Mouse (Mus musculus): Measurements from ENCODE around the gene Pigp. TPM values are rescaled to one million over a fixed set of nuclear protein-coding genes. Genes with fewer than 3 reads are reported as not detected.

The Pigp gene
- polyA plus RNA-seq (2014; fragmentation: Nextera tagmentation; extraction: Ambion mirVana) = 90.4 and 91.6 TPM in 2 replicates

DNA sequence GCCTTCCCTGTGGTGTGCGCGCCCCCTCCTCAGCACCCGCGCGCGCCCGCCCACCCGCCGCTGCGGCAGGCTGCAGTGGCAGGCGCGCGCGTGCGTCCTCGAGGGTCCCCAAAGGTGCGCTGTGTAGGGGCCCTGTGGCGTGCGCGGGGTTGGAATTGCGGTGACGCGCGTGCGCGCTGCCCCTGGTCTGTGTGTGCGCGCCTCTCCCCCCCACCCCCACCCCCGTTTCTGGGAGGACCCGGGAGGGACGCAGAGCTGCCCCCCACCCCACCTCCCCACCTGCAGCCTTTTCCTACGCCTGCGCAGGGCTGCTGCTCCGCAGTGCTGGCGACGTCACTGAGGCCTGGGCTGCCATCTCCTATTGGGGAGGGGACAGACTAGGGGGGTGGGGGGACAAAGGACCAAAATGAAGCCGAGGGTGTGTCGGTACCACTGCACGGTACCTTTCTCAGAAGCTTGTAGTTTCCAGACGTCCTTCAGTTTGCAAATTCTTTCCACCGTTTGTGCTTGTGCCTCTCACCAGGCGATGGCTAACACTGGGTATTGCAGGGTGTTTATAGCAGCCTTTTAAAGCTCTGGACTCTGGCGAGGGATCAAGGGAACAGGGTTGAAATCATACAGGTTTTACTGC is at the start of gene Pigp:
Gene Pigp, minus strand, starts transcription at position 542 of the 631 bp plus-strand sequence.
- Histone ChIP-seq H3K4me1 (replicated peaks; ENCODE audit: control insufficient read depth, insufficient read depth, low read length) (peaks cover 11% of the 10 kb centered on the region), H3K27ac (ENCODE audit: low read depth, low read length) (peak within 1 kb of the TSS; percentile 90)

DNA sequence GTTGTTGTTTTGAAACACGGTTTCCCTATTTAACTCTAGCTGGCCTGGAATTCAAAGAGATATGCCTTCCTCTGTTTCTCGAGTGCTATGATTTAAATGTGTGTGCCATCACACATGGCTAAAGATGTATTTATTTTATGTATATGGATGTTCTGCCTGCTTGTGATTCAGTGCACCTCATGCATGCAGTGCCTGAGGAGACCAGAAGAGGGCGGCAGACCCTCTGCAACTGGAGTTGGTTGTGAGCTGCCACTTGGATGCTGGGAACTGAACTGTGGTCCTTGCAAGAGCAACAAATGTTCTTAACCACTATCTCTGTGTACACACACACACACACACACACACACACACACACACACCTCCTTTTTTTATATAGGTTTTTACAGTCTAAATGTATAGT is 48.9 kb upstream of the Pigp start:
- peaks cover 43% of the 10 kb centered on the region for H3K36me3 ChIP-seq (ENCODE audit: control insufficient read depth, insufficient read depth, low read length)
- H3K9me3 ChIP-seq (ENCODE audit: control insufficient read depth, low read length) = peaks cover 3% of the 10 kb centered on the region
- H3K27me3 ChIP-seq (replicated peaks; ENCODE audit: control insufficient read depth, insufficient read depth, low read length) = no peaks in the 10 kb centered on the region
- H3K4me2 ChIP-seq = no peak overlapping the region
- DNase-seq (ENCODE audit: low spot score) (no peak), ATAC-seq (replicated peaks; ENCODE audit: low FRiP score) (no peak)
- no peak overlapping the region for H3K4me3 ChIP-seq (ENCODE audit: low read depth, low read length)
- no peaks in the 10 kb centered on the region for H3K4me1 ChIP-seq (replicated peaks; ENCODE audit: control insufficient read depth, insufficient read depth, low read length)
- H3K9ac ChIP-seq (ENCODE audit: low read depth, low read length) = no peak overlapping the region
- 94% methylated on average over 3 of the region's 3 CpGs for WGBS
- H3K27ac ChIP-seq (ENCODE audit: low read depth, low read length) = no peak overlapping the region

More for the DNA sequence above, at the start of gene Pigp:
- peak; percentile 79 for ATAC-seq (replicated peaks; ENCODE audit: low FRiP score)
- Histone ChIP-seq H3K36me3 (ENCODE audit: control insufficient read depth, insufficient read depth, low read length) (no peaks in the 10 kb centered on the region; the same call in 1 of the 2 replicates), H3K4me2 (peak within 1 kb of the TSS; percentile 83), H3K4me3 (ENCODE audit: low read depth, low read length) (peak within 1 kb of the TSS; percentile 91), H3K9me3 (ENCODE audit: control insufficient read depth, low read length) (no peaks in the 10 kb centered on the region), H3K27me3 (replicated peaks; ENCODE audit: control insufficient read depth, insufficient read depth, low read length) (no peaks in the 10 kb centered on the region), H3K9ac (ENCODE audit: low read depth, low read length) (peak within 1 kb of the TSS; percentile 95)
- DNase-seq (ENCODE audit: low spot score) = peak; percentile 75
- WGBS = under 1% methylated on average over 37 of the region's 43 CpGs

DNA sequence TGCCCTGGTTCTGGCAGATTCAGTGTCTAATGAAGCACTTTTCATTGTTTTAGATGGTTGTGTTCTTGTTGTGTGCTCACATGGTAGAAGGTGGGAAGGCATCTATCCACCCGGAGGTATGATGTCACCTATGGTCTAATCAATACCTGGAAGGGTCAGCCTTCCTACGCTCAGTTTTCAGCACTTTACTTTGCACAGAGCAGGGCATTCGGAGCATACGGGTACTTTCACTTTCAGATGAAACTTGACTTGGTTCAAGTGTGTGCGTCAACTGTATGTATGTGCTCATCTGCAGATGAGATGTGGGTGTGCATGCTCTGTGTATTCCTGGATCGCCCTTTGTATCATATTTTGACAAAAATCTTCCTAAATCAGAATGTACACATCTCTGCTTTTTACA is 42.5 kb upstream of the Pigp start:
- Histone ChIP-seq H3K9me3 (ENCODE audit: control insufficient read depth, low read length) (no peaks in the 10 kb centered on the region), H3K4me2 (no peak overlapping the region), H3K4me1 (replicated peaks; ENCODE audit: control insufficient read depth, insufficient read depth, low read length) (no peaks in the 10 kb centered on the region), H3K36me3 (ENCODE audit: control insufficient read depth, insufficient read depth, low read length) (peaks cover 13% of the 10 kb centered on the region), H3K9ac (ENCODE audit: low read depth, low read length) (no peak overlapping the region), H3K27ac (ENCODE audit: low read depth, low read length) (no peak overlapping the region), H3K27me3 (replicated peaks; ENCODE audit: control insufficient read depth, insufficient read depth, low read length) (no peaks in the 10 kb centered on the region), H3K4me3 (ENCODE audit: low read depth, low read length) (no peak overlapping the region)
- WGBS = 85% methylated on average over 6 of the region's 6 CpGs
- ATAC-seq (replicated peaks; ENCODE audit: low FRiP score) (no peak), DNase-seq (ENCODE audit: low spot score) (no peak)

DNA sequence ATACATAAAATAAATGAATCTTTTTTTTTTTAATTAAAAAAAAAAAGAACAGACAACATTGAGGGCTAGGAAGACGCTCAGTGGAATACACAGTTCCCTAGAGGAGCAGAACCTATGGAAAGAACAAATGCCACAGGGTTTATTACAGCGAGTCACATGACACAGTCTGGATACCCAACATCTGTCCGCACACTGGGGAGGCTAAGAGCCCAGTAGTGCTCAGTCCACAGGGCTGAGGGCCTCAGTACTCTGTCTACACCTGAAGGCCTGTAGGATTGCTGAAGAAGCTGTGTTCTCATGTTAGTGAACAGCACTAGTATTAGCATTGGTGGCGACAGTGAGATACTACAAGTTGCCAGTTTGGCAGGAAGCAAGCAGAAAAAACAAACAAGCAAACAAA is 41.1 kb upstream of the Pigp start:
- Histone ChIP-seq H3K27ac (ENCODE audit: low read depth, low read length) (no peak overlapping the region), H3K4me1 (replicated peaks; ENCODE audit: control insufficient read depth, insufficient read depth, low read length) (no peaks in the 10 kb centered on the region), H3K9ac (ENCODE audit: low read depth, low read length) (no peak overlapping the region), H3K4me3 (ENCODE audit: low read depth, low read length) (no peak overlapping the region), H3K27me3 (replicated peaks; ENCODE audit: control insufficient read depth, insufficient read depth, low read length) (no peaks in the 10 kb centered on the region), H3K9me3 (ENCODE audit: control insufficient read depth, low read length) (no peaks in the 10 kb centered on the region), H3K4me2 (no peak overlapping the region), H3K36me3 (ENCODE audit: control insufficient read depth, insufficient read depth, low read length) (peaks cover 5% of the 10 kb centered on the region; the same call in 1 of the 2 replicates)
- DNase-seq (ENCODE audit: low spot score) (no peak), ATAC-seq (replicated peaks; ENCODE audit: low FRiP score) (no peak)
- WGBS = 90% methylated on average over 4 of the region's 4 CpGs

DNA sequence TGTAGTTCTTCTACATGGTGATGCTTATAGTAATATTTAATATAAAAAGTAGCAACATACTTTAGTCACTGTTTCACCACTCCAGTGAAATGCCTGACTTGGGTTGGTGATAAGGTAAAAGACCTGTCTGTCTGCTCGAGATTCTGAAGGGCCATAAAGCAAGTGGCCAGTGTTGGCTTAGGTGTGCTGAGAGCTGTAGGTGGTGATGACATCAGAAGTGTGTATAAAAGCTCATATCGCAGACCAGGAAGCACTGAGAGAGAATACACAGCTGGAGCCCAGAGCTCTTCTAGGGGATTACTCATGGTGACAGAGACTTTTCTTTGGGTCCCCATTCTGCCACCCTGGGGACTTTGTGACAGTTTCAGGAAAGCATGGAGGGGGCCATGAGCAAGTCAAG is 40.6 kb upstream of the Pigp start:
- no peak overlapping the region for H3K27ac ChIP-seq (ENCODE audit: low read depth, low read length)
- no peak overlapping the region for H3K4me2 ChIP-seq
- no peak overlapping the region for H3K4me3 ChIP-seq (ENCODE audit: low read depth, low read length)
- 87% methylated on average over 2 of the region's 2 CpGs for WGBS
- H3K36me3 ChIP-seq (ENCODE audit: control insufficient read depth, insufficient read depth, low read length) = peaks cover 5% of the 10 kb centered on the region; the same call in 1 of the 2 replicates
- H3K4me1 ChIP-seq (replicated peaks; ENCODE audit: control insufficient read depth, insufficient read depth, low read length) = no peaks in the 10 kb centered on the region
- H3K9ac ChIP-seq (ENCODE audit: low read depth, low read length) = no peak overlapping the region
- no peaks in the 10 kb centered on the region for H3K9me3 ChIP-seq (ENCODE audit: control insufficient read depth, low read length)
- no peaks in the 10 kb centered on the region for H3K27me3 ChIP-seq (replicated peaks; ENCODE audit: control insufficient read depth, insufficient read depth, low read length)
- ATAC-seq (replicated peaks; ENCODE audit: low FRiP score) (no peak), DNase-seq (ENCODE audit: low spot score) (no peak)

DNA sequence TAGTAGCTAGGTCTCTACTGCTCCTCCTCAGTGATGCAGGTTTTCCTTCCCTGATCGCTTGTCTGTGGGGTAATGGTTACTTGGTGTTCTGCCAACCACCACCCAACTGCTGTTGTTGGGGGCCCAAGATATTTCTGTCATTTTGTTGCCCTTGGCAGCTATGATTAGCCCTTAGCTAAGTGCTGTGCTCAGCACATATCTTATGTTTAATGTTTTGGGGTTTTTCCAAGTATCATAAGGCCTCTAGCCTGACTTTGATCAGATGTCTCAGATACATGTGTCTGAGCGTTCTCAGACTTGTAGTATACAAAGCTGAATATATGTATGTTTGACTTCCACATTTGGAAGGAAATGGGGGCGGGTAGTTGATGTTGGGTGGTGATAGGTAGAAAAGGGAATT is 39.6 kb upstream of the Pigp start:
- Histone ChIP-seq H3K4me2 (no peak overlapping the region), H3K9ac (ENCODE audit: low read depth, low read length) (no peak overlapping the region), H3K9me3 (ENCODE audit: control insufficient read depth, low read length) (no peaks in the 10 kb centered on the region), H3K27ac (ENCODE audit: low read depth, low read length) (no peak overlapping the region), H3K4me3 (ENCODE audit: low read depth, low read length) (no peak overlapping the region), H3K4me1 (replicated peaks; ENCODE audit: control insufficient read depth, insufficient read depth, low read length) (no peaks in the 10 kb centered on the region), H3K36me3 (ENCODE audit: control insufficient read depth, insufficient read depth, low read length) (peaks cover 5% of the 10 kb centered on the region; the same call in 1 of the 2 replicates), H3K27me3 (replicated peaks; ENCODE audit: control insufficient read depth, insufficient read depth, low read length) (no peaks in the 10 kb centered on the region)
- ATAC-seq (replicated peaks; ENCODE audit: low FRiP score) = no peak
- 80% methylated on average over 3 of the region's 3 CpGs for WGBS
- DNase-seq (ENCODE audit: low spot score) = no peak

DNA sequence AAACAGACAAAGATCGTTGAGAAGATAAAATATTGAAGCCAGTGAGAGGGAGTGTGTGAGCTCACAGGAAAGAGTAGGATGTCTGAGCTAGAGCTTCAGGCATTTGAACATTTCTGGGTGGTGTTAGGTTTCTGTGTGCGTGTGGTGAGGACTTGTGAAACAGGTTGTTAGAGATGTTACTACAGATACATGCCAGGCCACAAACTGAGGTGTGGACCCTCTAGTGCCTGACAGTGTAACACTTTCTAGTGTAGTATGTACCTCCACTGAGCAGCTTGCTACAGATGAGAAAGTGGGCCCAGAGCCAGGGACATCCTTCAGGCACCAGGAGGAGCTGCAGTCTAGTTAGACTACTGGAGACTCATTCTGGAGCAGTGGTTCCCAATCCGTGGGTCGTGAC is 30.5 kb upstream of the Pigp start:
- Histone ChIP-seq H3K4me1 (replicated peaks; ENCODE audit: control insufficient read depth, insufficient read depth, low read length) (no peaks in the 10 kb centered on the region), H3K27ac (ENCODE audit: low read depth, low read length) (no peak overlapping the region), H3K9ac (ENCODE audit: low read depth, low read length) (no peak overlapping the region), H3K4me2 (no peak overlapping the region), H3K9me3 (ENCODE audit: control insufficient read depth, low read length) (no peaks in the 10 kb centered on the region), H3K36me3 (ENCODE audit: control insufficient read depth, insufficient read depth, low read length) (no peaks in the 10 kb centered on the region; the same call in none of the 2 replicates), H3K4me3 (ENCODE audit: low read depth, low read length) (no peak overlapping the region), H3K27me3 (replicated peaks; ENCODE audit: control insufficient read depth, insufficient read depth, low read length) (no peaks in the 10 kb centered on the region)
- ATAC-seq (replicated peaks; ENCODE audit: low FRiP score) = no peak
- DNase-seq (ENCODE audit: low spot score) = no peak
- WGBS = 79% methylated on average over 4 of the region's 4 CpGs

DNA sequence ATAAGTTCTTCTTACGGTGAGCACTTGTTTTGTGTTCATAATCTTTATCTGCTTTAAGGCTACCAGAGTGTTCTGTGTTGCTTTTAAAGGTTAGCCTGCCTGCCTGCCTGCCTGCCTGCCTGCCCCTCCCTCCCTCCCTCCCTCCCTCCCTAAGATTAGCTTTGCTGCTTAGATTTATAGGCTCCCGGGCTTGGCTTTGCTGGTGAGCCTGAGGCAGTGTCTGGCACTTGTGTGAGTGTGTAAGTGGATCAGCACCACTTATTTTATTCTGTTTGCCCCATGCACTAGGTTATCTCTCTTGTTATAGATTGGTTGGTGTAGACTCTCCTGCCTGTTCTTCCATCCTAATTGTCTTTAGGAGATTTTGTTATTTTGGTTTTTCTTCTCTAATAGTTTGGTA is 30.0 kb upstream of the Pigp start:
- H3K36me3 ChIP-seq (ENCODE audit: control insufficient read depth, insufficient read depth, low read length) = no peaks in the 10 kb centered on the region; the same call in none of the 2 replicates
- H3K4me3 ChIP-seq (ENCODE audit: low read depth, low read length) = no peak overlapping the region
- 56% methylated on average over 2 of the region's 2 CpGs for WGBS
- no peak overlapping the region for H3K4me2 ChIP-seq
- ATAC-seq (replicated peaks; ENCODE audit: low FRiP score) = no peak
- H3K9me3 ChIP-seq (ENCODE audit: control insufficient read depth, low read length) = no peaks in the 10 kb centered on the region
- no peak overlapping the region for H3K9ac ChIP-seq (ENCODE audit: low read depth, low read length)
- H3K27ac ChIP-seq (ENCODE audit: low read depth, low read length) = no peak overlapping the region
- H3K4me1 ChIP-seq (replicated peaks; ENCODE audit: control insufficient read depth, insufficient read depth, low read length) = no peaks in the 10 kb centered on the region
- DNase-seq (ENCODE audit: low spot score) = no peak
- H3K27me3 ChIP-seq (replicated peaks; ENCODE audit: control insufficient read depth, insufficient read depth, low read length) = no peaks in the 10 kb centered on the region

DNA sequence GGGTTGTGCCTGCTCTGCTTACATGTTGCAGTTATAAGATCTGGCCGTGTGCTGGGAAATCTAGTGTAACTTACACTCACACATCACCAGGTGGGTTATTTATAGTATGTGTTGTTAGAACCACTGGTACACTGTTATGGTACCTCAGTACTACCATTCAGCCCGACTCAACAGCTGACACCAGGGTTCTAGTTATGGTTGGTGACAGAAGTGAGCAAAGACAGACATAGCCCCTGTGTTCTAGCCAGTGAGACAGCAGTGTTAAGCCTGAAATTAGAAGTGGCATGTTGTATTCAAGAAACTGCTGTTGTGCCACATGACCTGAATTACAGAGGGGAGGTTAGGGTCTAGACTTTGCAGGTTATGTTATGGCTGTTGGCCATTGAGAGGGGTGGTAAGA is 27.5 kb upstream of the Pigp start:
- Histone ChIP-seq H3K27ac (ENCODE audit: low read depth, low read length) (no peak overlapping the region), H3K9me3 (ENCODE audit: control insufficient read depth, low read length) (no peaks in the 10 kb centered on the region), H3K4me2 (no peak overlapping the region), H3K27me3 (replicated peaks; ENCODE audit: control insufficient read depth, insufficient read depth, low read length) (no peaks in the 10 kb centered on the region), H3K4me3 (ENCODE audit: low read depth, low read length) (no peak overlapping the region), H3K4me1 (replicated peaks; ENCODE audit: control insufficient read depth, insufficient read depth, low read length) (no peaks in the 10 kb centered on the region), H3K36me3 (ENCODE audit: control insufficient read depth, insufficient read depth, low read length) (peaks cover 2% of the 10 kb centered on the region), H3K9ac (ENCODE audit: low read depth, low read length) (no peak overlapping the region)
- WGBS = 89% methylated on average over 2 of the region's 2 CpGs
- ATAC-seq (replicated peaks; ENCODE audit: low FRiP score) (no peak), DNase-seq (ENCODE audit: low spot score) (no peak)
